Mouse (Mus musculus) kidney, adult 9 months (tissue): ENCODE measurements around the gene Ltbp1.
A peak's percentile ranks its signal among the peaks of the same experiment; 100 is the strongest.
"Not testable (repeated sequence)": the region's sequence is repeated elsewhere in the genome, so short reads cannot be mapped to it uniquely, and the experiment has no call there.

Source experiments
- DNase-seq: peaks from one replicate; pipeline ENCODE4 v3.0.0; 2022

Ltbp1 gene

GRCm38 (mm10) chr17:75119422-75119821 is 114.1 kb downstream of the Ltbp1 start:
- DNase-seq: peak; percentile 35

DNA sequence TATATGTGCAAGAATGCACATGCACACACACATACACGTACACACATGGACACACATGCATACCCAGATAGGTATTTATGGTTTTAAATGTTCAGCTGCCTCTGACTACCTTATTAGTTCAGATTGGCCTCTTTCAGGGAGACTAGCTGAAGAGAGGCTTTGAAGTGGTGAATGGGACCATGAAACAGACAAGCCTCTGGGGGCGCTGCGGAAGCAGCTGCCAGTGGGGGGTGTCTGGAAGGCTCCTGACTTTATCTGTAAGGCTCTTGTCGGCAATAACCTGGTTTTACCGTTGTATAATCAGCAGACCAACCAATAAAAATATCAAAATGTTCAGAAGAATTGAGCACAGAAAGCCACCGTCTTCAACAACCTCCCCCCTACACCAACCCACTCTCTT is 114.7 kb downstream of the Ltbp1 start:
- no peak for DNase-seq

DNA sequence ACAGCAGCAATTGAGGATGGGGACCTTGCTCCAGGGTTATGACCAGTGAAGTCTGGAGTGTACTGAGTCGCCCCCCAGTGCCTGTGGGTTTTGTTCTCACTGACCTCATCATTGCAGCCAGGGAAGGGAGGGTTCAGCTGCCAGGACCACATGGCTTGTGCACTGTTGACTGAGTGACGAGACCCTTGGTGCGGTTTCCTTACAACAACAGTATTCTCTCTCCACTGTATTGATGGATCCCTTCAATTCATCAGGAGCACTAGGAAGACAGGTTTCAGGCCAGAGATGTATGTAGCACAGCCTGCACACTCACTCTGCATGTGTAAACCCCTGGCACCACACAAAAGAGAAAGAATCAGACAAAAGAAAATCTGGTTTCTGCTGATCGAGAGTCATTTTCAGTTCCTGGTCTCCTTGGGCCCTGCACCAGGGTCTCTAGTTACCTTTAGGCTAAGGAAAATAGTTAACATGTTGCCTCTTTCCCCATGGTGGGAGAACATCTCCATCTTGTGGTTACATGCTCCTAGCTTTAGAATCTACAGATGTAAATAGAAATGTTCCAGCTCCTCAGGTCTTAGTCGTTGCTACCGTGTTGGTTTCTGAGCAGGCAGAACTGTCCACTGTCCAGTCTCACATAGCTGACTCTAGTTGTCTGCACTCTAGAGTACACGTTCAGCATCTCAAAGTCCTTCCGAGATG is 117.4 kb downstream of the Ltbp1 start:
- no peak for DNase-seq

DNA sequence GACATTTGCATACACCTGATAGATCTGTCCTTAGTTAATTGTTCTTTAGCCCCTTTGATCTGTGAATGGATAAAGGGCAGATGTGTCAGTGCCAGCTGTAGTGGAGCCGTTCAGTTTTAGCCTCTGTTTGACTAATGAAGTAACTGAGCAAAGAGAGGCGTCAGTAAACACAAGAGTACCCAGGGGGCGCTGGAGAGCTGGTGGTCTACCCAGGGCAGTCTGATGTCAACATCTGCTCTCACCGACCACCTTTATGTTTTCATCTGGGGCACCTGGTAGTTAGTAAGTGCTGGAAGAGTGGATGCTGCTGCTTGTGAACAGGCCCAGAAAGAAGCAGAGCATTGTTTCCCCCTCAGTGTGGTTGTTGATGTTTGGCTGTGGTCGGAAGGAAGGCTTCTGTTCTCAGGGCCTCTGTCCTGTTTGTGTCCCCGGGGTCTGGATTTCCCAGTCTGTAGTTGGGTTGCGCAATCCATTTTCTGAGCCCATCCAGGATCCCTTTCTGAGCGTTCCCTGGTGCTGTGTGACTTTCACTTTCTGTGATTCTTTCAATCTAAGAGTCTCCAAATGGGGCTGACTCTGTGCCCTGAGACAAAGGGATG is 123.1 kb downstream of the Ltbp1 start:
- DNase-seq: peak; percentile 11

GRCm38 (mm10) chr17:75133983-75134382 is 128.6 kb downstream of the Ltbp1 start:
- DNase-seq: no peak

DNA sequence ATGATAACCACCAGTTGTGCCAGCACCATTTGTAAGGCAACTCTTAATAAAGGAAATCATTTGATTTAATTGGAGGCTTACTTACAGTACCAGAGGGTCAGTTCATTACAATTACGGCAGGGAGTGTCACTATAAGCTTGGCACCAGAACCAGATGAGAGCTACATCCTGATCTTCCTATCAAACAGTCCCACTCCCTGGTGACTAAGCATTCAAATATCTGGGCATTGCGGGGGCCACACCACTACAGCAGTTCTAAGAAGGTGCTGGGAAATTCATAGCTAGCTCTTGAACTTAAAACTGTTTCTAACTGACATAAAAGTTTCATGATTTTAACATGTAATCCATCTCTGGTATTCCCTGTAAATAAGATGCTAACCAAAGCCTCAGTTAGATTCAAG is 134.4 kb downstream of the Ltbp1 start:
- no peak for DNase-seq

DNA sequence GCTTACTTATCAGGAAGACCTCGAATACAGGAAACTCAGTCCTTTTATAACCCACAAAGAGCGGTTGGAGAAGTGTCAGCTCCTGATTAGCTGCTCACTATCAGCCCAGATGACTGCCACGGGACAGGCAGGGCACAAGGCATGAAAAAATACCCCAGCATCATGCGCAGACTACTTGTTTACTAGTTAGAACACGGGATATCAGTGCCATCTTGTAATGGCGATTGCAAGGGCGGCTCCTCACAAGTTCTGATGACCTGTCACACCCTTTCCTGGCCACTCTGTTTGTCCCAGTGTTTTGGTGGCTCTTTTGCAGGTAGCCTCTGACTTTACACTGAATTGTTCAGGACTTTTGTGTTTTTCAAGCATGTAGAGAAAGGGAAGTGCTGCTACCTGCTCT is 137.5 kb downstream of the Ltbp1 start:
- not testable (repeated sequence) for DNase-seq

- DNase-seq: no peak
These were observed 138.6 kb downstream of the Ltbp1 start for GRCm38 (mm10) chr17:75143927-75144326.

- DNase-seq: no peak
These were observed 141.8 kb downstream of the Ltbp1 start for GRCm38 (mm10) chr17:75147218-75147617.

DNA sequence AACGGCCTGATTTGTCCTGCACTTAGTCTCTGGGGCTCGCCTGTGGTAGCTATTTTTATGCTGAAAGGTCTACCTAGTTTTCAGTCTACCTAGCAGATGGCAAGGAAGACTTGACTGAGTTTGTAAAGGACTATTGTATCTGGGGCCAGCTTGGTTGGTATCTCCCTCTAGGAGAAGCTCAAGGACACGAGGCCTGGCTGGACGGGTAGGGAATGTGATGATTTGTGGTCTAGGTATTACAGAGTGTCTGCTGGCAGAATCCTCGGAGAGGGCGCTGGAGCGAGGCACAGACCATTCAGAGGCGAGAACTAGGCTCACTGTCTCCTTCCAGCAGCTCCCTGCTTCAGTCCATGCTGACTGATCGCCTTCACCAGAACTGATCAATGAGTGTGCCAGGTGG is 146.4 kb downstream of the Ltbp1 start:
- DNase-seq: no peak

DNA sequence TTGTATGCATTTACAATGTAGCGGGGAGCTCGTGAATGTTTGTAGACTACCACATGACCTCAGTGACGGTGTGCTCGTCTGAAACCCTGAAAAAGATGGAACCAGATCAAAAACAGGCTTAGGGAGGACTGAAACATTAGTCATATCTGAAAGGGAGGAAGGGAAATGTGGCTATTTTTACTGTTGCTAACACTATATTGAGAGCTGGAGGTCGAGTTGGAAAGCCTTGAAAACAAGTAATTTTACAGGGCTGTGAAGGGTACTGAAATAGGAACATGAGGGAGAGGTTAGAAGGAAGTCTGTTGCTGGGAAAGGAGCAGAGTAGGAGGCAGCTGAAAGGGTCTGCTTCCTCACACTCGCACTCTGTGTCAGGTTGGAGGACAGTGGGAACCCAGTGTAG is 147.7 kb downstream of the Ltbp1 start:
- DNase-seq: no peak

DNA sequence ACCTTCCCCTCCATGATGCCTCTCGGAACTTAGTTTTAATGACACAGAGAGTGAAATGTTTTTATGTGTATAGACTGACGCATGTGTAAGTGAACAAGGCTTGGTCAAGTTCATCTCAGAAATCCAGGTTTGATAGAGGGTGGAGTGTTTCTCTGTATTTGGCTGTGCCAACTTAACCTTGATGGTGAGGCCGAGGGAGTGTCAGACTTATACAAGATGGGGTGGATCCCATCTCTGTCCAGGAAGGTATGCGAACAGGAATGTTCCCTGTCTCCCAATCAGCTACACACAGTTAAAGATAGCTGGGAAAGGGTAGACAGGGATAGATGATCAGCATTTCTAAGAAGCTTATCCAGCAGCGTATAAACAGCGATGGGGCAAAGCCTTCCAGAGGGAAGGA is 153.0 kb downstream of the Ltbp1 start:
- no peak for DNase-seq

- DNase-seq: no peak
These were observed 153.9 kb downstream of the Ltbp1 start for GRCm38 (mm10) chr17:75159066-75159787.

- DNase-seq: no peak
These were observed 155.7 kb downstream of the Ltbp1 start for GRCm38 (mm10) chr17:75161062-75161461.

GRCm38 (mm10) chr17:75161931-75162330 is 156.6 kb downstream of the Ltbp1 start:
- no peak for DNase-seq

- no peak for DNase-seq
These were observed 159.2 kb downstream of the Ltbp1 start for GRCm38 (mm10) chr17:75164566-75164965.

- DNase-seq: no peak
These were observed 163.3 kb downstream of the Ltbp1 start for GRCm38 (mm10) chr17:75168572-75169200.

DNA sequence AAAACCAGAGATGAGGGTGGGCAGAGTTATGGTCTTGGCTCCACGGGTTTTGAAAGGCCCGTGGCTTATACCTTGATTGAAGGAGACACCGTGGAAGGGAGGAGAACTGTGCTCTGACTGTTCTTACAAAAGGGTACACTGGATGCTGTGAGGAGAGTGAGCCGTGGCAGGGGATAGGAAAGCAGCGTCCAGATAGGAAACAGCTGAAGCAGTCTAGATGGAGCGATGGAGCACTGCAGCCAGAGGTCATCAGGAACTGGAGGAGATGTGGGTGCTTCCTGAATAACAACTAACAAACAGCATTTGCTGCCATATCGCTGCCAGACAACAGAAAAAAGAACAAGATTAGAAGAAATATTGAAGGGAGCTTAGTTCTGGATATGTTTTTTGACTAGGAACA is 166.3 kb downstream of the Ltbp1 start:
- peak; percentile 13 for DNase-seq

DNA sequence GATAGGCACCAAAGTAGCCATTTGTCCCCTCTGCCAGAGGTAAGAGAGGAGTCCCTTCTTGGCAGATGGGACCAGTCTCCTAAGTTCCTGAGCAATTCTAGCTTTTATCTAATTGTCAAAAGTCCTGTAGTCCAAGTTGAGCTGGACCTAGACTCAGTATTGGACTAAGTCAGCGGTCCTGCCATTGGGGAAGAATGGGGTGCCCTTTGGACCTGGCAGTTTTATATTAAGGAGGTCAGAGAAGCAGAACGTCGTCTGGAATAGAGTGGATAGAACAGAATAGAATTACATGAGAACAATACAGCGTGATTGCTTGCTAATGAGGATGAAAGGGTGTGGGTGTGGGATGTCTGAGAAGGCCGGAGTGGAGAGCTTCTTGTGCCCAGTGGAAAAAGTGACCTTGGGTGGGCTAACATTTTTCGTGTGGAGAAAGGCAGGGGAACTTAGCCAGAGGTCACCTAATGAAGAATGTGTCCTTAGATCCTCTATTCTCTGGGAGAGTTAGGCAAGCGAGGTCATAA is 167.4 kb downstream of the Ltbp1 start:
- DNase-seq: peak; percentile 59

DNA sequence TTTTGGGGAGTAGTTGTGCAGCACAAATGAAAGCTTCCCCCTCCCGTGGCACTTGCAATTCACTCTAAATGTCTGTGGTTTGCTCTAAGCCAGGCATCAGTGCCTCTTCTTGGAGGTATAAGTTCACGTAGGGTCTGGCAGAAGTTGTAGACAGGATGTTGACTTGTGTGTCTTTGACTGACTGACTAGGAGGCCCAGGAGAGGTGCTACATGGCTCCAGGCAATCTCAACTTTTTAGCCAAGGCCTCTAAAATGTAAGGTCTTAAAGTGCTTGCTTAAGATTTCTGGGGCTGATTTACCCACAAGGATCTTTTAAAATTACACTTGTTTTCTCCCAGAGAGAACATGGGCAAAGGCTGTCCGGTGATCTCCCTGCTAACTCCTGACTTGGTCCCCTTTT is 169.1 kb downstream of the Ltbp1 start:
- DNase-seq: no peak

DNA sequence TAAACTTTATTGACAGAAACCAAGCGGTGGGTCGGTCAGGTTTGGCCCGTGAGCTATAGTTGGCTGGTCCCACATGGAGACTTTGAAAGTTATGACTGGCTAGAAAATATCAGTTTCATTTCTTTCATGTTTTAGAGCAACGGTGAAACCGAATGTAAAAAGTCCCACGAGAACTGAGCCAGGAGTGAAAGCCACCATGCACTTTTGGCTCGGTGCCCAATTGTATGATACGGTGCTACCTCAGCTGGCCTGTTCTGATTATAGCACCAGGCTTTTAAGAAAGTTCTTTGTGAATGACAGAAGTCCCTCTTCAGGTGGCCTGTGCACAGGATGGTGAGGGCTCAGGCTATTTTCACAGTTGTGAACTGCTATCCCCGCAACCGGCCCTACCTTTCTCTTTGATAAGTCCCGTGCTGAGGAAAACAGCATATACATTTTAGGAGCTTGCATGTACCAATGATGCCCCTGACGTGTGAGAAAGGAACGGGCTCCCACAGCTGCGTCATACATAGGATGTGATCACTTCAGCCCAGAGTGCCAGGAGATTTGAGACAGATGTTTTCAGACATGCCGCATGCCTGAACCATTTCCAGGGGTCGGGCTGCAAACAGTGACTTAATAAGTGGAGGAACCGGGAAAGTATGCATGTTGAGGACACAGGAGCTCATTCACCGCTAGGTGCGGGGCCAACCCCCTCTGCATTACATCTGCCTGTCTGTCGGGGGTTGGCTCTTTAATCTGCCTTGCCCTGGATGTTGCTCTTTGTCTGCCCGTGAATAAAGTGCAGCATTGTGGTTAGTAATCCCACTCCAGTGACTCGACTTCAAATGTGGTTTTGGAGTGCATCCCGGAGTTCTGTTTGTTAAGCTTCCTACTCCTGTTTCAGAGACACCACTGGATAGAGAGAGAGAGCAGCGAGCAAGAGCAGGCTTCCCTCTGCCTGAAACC is 172.8 kb downstream of the Ltbp1 start:
- peak; percentile 15 for DNase-seq

DNA sequence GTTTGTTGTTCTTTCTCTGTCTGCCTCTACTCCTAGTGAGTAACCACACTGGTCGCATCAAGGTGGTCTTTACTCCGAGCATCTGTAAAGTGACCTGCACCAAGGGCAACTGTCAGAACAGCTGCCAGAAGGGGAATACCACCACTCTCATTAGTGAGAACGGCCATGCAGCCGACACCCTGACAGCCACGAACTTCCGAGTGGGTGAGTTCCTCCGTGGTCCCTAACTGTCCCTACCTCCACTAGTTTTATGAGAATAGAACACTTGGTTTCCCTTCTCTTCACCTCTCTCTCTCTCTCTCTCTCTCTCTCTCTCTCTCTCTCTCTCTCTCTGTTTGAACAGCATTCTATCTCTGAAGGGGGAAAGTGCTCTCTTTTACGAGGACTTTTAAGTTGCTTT is 173.6 kb downstream of the Ltbp1 start:
- no peak for DNase-seq
